Mouse (Mus musculus) yolk sac, embryonic 10.5 days (tissue): ENCODE data around the gene Rapgef2.
"Not testable (repeated sequence)": the region's sequence is repeated elsewhere in the genome, so short reads cannot be mapped to it uniquely, and the experiment has no call there.

ENCODE experiments used
- DNase-seq: peaks from one replicate; pipeline ENCODE4 v3.0.0-alpha.2; 2017; ENCODE audit warnings: low spot score

The Rapgef2 gene

DNA sequence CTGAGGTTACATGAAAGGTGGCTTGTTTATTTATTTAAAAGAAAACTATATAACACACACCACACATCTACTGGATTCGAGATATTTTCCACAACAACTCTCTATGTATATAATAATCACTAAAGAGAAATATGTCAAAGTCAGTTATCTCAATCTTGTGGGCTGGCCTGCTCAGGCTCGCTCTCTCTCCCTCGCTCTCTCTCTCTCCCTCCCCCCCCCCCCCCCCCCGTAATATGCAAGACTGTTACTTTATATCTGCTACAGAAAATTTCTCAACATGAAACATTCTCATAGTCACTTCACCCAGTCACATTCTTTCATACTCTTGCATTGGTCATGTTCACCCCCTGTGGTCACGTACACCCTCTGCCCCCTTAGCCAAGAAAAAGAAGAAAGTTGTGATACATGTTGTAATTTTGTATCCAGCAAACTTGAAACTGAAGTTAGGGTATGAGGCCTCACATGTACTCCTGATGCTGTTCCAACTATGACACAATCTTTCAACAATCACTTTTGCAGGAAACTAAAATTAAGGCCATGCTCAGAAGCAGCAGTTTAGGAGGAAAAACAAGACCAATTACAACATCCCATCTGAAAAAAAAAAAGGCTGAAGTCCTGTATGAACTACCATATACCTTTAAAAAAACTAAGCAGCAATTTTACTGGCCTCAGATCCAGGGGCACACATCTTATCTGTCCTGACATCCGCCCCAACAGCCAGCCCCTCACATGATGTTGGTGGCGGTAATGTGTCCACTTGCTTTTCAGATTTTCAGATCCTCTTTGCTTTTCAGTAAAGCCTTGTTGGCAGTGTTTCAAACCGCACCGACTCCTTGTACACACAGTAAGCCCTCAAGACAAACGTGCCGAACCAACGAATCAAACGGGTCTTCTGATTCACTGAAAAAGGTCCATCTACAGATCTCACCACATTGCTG, 52.6 kb downstream of the Rapgef2 start:
- no peak for DNase-seq

DNA sequence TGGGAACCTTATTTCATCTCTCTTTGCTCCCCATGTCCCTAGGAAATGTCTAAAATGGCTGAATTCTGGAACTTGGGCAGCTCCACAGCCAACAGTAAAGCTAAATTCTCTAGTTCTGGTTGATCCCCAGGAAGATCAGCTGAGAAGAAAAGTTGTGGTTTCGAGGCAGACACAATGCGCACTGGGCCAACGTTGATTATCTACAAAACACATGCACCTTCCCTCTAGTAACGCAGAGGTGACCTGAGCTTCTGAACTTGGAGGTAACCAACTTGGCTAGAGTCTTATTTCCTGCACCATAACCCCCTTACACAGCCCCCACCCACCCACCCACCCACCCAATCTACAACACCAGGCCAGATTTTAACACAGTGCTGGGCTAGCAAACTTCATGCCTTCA, 55.6 kb downstream of the Rapgef2 start:
- DNase-seq = no peak

DNA sequence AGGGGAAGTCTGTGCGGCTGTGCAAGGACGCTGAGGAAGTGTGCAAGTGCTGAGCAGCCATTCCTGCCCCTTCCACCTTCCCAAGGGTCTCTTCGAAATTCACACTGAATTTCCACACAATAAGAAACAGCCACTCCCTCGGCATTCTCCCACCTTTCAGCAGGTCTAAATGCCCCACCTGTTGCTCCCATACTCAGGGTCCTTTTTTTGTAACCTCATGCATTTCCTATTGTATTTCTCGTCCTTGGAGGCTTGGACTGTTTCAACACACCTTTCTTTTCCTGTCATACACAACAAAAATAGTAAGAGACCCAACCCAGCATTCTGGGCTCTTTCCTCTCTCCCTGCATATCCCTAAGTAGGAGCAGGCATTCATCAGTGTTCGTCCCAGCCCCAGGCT, 56.8 kb downstream of the Rapgef2 start:
- no peak for DNase-seq

DNA sequence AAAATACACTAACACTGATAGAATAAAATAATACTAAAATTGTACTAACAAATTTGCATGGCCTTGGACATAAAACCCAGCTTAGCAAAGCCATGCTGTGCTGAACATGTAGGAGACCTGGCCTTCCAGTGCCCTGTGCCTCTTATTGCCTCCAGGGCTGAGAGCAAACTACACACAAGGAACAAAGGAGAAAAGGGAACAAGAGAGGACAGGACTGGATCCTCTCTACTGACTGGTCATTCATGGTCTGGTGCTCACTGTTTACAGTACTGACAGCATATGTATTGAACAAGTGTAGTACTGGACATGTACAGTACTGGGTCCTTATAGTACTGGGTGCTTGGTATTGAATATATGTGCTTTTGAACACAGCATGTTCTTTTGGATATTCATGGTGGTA, 58.0 kb downstream of the Rapgef2 start:
- DNase-seq = no peak

DNA sequence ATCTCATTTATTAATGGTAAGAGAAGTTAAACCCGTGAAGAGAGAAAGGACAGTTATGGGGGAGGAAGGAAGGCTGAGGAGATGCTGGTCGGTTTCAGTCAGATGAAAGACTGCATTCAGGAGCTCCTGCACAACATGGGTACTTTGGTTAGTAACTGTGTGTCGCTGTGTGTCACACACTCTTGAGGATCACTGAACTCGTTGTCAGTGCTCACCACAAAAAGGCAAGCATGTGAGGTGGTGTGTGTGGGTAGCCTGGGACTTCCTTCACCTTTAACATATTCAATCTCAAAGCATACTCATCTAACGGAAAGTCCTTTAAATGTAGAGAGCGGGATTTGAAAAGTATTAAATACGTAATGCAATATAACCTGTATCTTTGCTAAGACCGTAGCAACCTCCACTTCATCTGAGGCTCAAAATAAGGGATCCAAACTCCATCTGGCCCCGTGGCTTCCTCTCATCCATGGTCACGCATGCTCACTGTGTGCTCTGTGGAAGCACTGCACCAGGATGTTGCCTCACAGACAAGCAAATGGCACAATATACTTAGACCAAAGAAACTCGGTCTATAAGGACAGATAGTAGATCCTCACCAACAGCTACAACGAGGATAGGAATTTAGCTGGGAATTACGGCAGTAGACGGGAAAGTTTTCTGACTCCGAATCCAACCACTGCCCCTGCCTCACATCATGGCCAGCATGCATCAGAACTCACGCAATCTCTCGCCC, 58.8 kb downstream of the Rapgef2 start:
- DNase-seq = no peak

DNA sequence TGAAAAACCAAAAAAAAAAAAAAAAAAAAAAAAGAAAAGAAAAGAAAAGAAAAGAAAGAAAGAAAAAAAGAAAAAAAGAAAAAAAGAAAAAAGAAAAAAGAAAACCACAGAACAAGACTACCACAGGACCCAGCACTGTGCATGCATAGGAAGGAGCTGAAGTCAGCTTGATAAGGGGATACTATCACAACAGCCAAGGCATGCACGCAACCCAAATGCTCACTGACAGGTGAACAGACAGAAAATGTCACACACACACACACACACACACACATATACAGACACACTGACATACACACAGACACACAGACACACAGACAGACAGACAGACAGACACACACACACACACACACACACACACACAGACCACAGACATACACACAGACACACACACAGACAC, 59.5 kb downstream of the Rapgef2 start:
- DNase-seq = not testable (repeated sequence)

DNA sequence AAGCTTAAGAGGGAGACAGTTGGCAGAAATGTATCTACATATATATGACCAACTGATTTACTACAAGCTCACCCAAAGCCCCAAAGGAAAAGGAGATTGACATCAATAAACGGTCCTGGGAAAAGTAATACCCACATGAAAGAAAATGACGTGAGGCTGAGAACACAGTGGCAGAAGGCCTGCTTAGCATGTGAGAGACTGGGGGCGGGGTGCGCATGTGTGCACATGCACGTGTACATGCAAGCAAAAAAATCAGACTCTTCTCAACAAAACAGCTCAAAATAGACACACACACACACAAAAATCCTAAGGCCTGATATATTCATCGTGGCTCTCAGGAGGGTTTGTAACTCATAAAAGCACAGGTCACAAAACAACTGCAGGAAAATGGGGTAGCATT, 60.4 kb downstream of the Rapgef2 start:
- no peak for DNase-seq

DNA sequence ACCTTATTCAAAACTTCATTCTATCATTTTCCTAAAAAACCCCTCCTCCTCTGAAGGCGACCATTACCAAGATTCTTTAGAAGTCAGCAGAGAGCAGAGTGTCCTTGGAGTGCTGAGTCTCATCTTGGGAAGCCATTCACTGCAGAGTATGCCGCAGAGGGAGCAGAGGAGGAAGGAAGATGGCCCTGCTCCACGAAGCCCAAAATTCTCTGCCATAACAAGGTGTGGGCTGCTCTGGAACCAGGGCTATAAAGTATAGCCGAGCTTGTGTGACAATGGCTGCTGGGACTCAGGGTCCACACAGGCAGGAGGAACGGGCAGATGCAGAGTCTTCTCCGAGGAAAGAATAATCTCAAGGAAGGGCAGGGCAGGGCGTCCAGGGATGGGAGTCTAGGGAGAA, 62.0 kb downstream of the Rapgef2 start:
- no peak for DNase-seq

DNA sequence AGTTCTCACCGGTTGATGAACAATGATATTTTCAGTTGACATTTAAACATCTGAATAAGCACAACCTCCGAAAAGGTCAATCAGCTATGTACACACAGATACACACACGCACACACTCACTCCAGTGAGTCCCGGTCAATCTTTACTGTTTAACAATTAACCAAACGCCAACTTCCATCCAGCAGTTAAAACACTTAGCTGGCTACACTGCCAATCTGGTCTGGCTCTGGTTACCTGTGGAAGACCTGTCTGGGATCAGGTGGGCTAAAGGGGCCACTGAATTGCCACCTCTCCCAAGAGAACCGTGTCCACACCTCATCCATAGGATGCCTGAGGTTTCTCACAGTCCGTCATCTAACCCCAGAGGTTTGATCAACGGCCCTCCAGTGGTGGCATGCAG, 63.0 kb downstream of the Rapgef2 start:
- DNase-seq = no peak

DNA sequence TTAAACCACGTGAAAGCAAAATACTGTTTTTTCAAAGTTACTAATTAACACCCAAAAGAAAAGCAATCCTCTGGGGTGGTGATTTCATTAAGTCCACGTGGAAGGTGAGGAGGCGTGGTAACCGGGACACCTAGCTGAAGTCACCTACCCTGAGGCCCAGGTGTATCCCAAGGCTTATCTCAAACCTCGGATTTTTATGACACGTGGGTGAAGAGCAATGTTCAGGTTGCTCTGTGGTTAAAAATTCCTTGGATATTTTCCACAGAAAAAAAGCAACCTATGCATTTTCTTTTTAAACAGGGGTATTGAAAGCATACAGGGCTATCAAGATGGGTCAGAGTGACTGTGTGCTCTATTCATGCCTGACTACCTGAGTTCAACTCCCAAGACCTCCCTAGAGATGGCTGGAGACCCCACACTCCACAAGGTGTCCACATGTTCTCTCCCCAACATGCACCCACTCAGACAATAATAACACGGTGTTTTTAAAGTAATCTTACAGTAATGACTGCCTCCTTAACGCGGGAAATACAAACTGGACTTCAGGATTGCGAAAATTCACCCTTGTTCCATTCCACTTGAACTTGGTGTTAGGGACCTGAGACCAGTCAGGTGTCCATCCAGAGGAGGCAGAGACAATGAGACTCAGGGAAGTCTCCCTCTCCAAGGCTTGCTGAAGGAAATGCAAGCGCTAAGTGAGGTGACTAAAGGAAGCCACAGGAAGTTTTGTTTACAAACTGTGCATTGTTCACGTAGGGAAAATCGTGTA, 63.9 kb downstream of the Rapgef2 start:
- DNase-seq = peak; percentile 64

DNA sequence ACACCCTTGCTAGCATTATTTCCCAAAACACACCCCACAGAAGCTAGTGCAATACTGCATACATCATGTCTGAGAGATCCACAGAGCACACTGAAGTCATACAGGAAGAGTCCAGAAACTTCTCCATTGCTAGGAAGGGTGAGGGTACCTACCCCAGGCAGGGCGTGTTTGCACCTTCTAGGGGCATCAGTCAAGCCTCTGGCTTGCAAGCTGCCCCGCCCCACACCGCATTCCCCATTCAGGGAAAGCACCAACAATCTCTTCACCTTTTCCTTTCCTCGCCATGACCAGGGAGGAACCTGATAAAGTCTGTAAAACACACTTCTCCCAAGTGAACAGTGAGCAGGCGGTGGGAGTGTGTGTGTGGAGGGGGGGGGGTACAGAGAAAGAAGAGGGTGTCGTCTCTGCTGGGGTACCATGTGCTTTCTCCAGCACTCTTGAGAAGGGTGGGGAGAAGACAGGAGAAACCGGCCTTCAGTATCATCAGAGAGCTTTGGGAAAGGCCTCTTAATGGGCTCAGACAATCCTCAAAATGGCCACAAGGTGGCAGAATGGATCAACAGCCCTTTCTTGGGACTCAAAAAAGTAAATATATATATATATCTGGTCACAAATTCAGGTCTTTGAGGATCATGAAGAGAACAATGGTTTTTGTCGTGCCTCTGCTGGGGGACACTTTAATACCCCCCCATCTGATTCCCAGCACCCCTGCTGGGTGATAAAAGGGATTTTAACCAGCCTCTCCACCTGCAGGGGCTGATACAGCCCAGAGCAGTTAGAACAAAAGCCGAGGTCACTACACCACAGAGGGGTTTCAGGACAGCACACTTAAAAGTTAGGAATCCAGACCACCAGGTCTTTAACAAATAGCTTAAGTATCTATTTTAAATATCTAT, 64.8 kb downstream of the Rapgef2 start:
- no peak for DNase-seq

DNA sequence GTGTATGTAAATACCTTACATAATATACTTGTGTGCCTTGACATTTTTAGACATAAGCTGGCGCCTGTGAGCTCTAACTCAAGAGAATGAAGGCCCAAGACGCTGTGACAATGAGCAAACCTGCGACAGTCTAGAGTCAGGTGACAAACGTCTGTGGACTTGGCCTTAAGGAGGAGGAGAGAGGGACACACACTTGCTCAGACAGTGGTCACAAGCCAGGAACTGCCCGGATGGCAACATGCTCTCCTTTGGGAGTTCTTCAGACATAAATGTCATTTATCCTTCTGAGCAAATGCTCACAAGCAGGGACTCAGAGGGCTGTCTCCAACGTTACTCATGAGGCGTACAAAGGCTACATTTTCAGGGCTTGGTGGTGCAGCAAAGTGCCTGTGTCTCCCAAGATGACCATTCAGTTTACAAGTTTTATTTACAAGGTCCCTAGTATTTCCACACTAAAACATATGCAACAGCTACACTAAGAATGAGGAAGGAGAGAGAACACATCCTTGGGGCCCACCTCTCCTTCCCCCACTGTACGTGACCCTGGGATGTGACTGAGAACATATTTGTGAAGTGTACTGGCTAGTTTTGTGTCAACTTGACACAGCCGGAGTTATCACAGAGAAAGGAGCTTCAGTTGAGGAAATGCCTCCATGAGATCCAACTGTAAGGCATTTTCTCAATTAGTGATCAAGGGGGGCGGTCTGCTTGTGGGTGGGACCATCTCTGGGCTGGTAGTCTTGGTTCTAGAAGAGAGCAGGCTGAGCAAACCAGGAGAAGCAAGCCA, 67.0 kb downstream of the Rapgef2 start:
- no peak for DNase-seq

DNA sequence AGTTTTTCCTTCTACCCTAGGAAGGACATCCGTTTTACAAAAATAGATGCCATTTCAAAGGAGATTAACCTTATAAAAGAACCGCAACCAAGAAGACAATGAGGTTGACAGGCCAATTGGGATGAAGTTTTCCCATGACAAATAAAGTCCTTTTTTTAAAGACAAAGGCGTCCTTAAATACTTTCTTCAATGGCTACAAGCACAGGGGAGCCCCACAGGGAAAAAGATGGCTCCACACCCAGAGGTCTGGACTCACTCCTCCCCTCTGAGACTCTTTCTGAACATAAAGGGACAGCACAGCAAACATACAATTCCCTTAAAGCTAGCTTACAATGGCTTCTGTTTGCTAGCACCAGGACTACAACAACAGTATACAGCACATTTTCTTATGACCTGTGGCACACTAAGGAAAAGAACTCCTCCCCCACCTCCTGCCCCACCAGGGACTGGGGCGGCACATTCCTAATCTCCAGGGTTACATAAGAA, 67.7 kb downstream of the Rapgef2 start:
- DNase-seq = no peak

DNA sequence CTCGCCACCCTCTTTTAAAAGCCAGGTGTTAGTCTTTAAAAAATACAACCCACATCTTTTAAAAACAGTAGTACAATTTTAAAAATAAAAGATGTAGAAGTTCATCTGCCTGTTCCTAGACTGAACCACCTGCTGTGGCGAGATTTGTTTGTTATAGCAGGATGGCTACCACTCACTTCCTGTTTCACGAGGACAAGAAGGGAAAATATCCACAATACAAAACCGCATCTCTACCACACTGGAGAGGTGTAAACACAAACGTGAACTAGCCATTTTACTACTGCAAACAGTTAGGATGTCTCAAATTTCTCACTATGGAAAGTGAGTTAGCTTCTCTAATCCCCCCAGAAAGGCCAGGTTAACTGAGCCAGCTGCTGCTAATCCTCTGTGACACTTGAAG, 76.1 kb downstream of the Rapgef2 start:
- no peak for DNase-seq

DNA sequence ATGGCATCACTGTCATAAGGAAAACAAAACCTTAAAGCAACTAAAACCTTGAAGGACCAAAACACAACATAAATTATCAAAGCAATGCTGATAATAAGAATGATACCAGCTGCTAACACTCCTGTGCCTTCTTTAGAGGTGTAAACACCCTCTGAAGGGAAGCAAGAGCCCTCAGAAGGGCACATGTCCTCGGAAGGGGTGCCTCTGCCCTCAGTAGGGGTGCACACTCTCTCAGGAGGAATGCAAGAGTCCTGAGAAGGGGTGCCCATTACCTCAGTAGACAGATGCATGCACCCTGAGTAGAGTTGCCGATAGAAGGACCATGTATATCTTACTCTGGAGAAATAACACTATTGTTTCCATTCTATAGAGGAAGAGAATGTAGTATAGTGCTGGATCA, 79.1 kb downstream of the Rapgef2 start:
- no peak for DNase-seq

DNA sequence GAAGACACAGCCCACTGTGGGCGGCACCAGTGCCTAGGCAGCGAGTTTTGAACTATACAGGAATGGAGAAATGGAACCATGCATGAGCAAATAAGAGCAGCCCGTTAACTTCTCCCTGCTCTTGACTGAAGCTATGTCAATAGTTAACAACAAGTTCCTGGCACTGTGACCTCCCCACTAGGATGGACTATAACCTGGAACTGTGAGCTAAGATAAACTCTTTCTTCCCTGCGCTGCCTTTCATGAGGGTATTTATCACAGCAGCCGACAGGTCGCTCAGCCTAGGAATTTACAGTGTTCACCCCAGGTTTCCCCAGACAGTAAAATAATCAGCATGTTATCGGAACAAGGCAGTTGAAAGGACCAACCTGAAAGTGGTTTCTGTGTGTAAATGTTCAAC, 79.8 kb downstream of the Rapgef2 start:
- peak; percentile 57 for DNase-seq

DNA sequence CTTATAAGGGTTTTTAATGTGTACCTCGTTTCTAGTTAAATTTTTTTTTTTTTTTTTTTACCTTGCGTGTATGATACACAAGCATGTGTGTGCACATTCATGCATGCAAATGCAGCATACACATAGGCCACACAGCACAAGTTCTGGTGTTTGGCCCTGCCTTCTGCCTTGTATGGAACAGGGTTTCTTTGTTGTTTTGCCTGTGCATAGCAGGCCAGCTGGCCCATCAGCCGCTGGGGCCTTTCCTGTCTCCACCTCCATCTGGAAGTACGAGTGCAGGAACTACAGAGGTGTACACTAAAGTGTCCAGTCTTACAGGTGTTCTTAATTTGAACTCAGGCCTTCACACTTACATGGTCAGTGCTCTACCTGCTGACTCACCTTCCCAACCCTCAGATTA, 80.3 kb downstream of the Rapgef2 start:
- DNase-seq = no peak

DNA sequence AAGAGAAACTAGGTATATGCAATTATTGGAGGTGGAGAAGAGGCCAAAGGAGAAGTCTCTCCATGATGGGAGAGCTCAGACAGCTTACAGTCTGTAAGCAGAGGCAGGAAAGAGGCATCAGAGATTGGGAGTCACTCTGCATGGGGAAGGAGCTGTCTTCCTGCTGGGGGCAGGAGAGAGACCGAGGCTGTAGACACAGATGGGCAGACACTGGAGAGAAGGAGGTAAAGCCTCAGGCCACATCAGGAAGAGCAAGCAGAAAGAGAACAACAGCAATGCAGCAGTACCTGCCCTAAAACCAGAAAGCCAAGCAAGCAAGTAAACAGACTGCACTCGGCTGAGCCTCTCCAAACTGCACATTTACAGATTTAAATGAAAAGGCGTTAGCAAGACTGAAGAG, 81.2 kb downstream of the Rapgef2 start:
- no peak for DNase-seq

DNA sequence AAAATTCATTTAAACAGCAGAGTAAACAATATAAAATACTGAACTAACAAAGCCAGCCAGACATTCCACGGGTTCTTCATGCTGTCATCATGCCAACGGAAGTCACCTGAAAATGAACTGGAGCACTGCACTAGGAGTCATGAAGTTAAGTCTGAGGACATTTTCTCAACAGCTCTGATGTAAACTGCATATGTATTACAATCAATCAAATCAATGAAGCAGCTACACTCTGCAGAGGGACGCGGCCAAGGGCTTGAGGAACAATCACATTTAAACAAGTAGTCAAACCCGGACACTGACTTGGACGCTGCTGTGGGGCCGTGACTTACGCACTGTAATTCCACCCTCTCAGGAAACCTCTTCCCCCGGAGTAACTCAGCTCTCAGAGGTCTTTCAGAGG, 82.1 kb downstream of the Rapgef2 start:
- DNase-seq = no peak

DNA sequence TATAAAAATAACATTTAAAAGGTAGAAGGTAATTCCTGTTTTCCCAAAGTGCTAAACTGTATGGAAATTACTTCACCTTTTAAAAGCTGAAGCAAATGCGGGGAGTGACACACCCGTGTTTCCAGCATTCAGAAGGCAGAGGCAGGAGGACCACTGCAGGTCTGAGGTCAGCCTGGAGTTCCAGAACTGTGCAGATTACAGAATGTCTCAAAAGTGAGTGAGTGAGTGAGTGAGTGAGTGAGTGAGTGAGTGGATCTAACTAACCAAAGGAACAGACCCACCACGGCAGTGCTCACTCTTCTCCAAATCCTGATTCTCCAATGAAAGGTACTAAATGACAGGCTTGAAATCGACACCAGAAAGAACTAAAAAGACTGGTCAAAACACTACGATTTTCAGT, 82.5 kb downstream of the Rapgef2 start:
- DNase-seq = no peak

DNA sequence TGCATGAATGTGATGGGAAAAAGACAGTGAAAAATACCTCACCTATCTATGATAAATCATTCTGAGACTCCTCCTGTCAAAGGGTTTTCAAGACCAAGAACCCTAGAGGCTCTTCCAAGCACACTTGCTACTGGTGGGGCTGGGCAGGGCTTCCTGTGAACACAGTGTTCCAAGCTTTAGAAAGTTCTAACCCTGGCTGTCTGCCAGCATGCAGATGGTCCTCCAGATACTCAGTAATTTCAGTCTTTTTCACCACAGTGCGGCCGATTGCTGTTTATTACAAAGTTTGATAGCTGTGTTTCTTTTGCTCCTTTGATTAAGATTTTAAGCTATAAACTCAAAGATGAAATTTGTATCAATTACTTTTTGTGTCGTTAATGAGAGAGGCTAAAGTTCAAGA, 83.1 kb downstream of the Rapgef2 start:
- DNase-seq = no peak
